Mouse (Mus musculus) stomach, postnatal 0 days (tissue): ENCODE data around the gene Gulp1.

ENCODE experiments used
- CTCF ChIP-seq: IDR thresholded peaks from 2 replicates; pipeline ENCODE4 v1.5.1; 2016; ENCODE audit warnings: antibody characterized with exemption, low read depth, mild to moderate bottlenecking, moderate library complexity
- EP300 ChIP-seq: optimal IDR thresholded peaks from 2 replicates; pipeline ENCODE3; 2016; ENCODE audit warnings: antibody characterized with exemption

GRCm38 (mm10) chr1:44598312-44598711 lies 47.0 kb downstream of the Gulp1 start:
- TF ChIP-seq CTCF (no peak), EP300 (no peak)
